Mouse (Mus musculus) midbrain, embryonic 12.5 days (tissue): Measurements from ENCODE around the gene Unkl. TPM values are rescaled to one million over a fixed set of nuclear protein-coding genes. Genes with fewer than 3 reads are reported as not detected.

Experiments used
- ATAC-seq: fragments of 200-750 bp; cut with Nextera tagmentation; 2 replicates; pipeline ENCODE4 v1.8.0; 2017; ENCODE audit warnings: low read depth, moderate TSS enrichment, moderate library complexity; ENCODE audit not compliant: low FRiP score
- H3K27ac ChIP-seq: fragments of 300-500 bp; sonication (generic); replicated peaks from 2 replicates; pipeline ENCODE4 v1.5.1; 2016; ENCODE audit warnings: mild to moderate bottlenecking
- H3K27me3 ChIP-seq: fragments of 300-500 bp; sonication (generic); 2 replicates; pipeline ENCODE4 v1.6.1; 2016; ENCODE audit warnings: mild to moderate bottlenecking
- H3K36me3 ChIP-seq: fragments of 300-500 bp; sonication (generic); 2 replicates; pipeline ENCODE4 v1.6.1; 2016
- H3K4me1 ChIP-seq: fragments of 300-500 bp; sonication (generic); 2 replicates; pipeline ENCODE4 v1.6.1; 2016
- H3K4me2 ChIP-seq: fragments of 300-500 bp; sonication (generic); replicated peaks from 2 replicates; pipeline ENCODE4 v1.6.1; 2016; ENCODE audit warnings: mild to moderate bottlenecking, moderate library complexity
- H3K4me3 ChIP-seq: fragments of 300-500 bp; sonication (generic); 2 replicates; pipeline ENCODE4 v1.5.1; 2016; ENCODE audit warnings: mild to moderate bottlenecking
- H3K9ac ChIP-seq: fragments of 300-500 bp; sonication (generic); replicated peaks from 2 replicates; pipeline ENCODE4 v1.6.1; 2016; ENCODE audit warnings: mild to moderate bottlenecking, moderate library complexity
- H3K9me3 ChIP-seq: fragments of 300-500 bp; sonication (generic); 2 replicates; pipeline ENCODE4 v1.6.1; 2016; ENCODE audit warnings: mild to moderate bottlenecking
- WGBS: fragments of 180-500 bp; shearing (Covaris S2); methylation state at CpG from one replicate; pipeline ENCODE4 v1.1.7; 2016; 5-methylcytosine and 5-hydroxymethylcytosine counted together
- polyA plus RNA-seq: library from polyadenylated mRNA; unstranded; fragments of >200 nt; fragmentation: Nextera tagmentation; extraction: Ambion mirVana; gene quantifications from 2 replicates; pipeline ENCODE4 v1.2.1, GENCODE M21; 2016

Gene Unkl
- polyA plus RNA-seq, result 10.0 and 10.9 TPM in 2 replicates

DNA sequence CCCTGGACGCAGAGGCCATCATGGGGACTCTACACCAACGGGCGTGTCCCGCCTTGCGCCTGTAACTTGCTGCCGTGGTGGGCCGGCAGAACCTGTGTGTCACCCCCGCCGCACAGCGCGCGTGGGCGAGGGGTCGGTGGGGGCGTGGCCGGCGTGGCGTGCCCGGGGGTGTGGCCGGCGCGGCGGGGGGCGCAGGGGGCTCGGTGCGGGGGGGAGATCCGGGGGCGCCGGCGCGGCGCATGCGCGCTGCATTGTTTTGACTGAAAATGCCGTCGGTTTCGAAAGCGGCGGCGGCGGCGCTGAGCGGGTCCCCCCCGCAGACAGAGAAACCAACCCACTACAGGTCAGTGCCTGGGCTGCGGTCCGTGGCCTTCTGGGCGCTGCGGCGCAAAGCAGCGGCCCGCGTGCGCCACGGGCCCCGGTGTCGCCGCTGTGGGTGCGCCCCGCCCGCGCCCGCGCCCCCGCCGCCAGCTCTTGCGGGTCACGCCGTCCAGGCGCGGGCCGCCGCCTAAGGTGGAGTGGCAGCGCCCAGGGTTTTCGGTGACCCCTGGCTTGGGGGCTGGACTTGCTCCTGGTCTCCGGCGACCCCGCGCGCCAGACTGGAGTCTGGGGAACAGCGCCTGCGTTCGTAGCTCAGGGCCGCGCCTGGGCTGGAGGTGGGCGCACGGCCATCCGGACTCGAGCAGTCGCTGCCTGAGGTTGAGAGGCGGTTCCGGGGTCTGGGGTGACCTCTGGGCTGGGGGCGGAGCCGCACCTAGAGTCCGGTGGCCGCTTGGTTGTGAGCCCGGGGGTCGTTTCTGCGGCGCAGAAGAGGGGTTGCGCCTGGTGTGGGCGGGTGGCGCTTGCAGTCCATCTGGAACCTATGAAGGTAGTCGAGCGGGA lies at the start of gene Unkl:
Gene Unkl, plus strand, starts transcription at position 248 of the 882 bp plus-strand sequence.
- Histone ChIP-seq H3K9me3 (no peaks in the 10 kb centered on the region), H3K9ac (peak within 1 kb of the TSS; percentile 90), H3K4me3 (peak within 1 kb of the TSS; percentile 99), H3K4me2 (peak within 1 kb of the TSS; percentile 90), H3K27ac (peak within 1 kb of the TSS; percentile 68), H3K4me1 (peaks cover 26% of the 10 kb centered on the region), H3K27me3 (no peaks in the 10 kb centered on the region), H3K36me3 (0 out of 2 replicates have a peak, but pooled peaks cover 16% of the 10 kb centered on the region)
- WGBS, result under 1% methylated on average over 82 of the region's 104 CpGs
- peak; percentile 57 for ATAC-seq

DNA sequence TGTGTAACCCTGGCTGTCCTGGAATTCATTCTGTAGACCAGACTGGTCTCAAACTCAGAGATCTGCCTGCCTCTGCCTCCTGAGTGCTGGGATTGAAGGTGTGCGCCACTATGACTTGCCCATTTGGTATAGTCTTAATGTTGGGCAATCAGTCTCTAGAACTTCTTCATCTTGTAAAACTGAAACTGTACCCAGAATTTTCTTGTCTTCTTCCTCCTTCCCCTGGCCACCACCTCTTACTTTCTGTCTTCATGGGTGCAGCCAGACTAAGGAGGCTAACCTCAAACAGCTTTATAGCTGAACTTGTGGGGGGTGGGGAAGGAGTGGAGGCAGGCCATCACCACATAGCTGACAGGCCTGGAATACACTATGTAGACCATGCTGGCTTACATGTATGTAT lies 49.4 kb upstream of the Unkl start:
- H3K4me2 ChIP-seq, result no peak overlapping the region
- H3K9me3 ChIP-seq, result no peaks in the 10 kb centered on the region
- WGBS, result 95% methylated on average over 1 of the region's 1 CpGs
- H3K4me1 ChIP-seq, result peaks cover 10% of the 10 kb centered on the region
- H3K9ac ChIP-seq, result no peak overlapping the region
- H3K27me3 ChIP-seq, result no peaks in the 10 kb centered on the region
- no peak overlapping the region for H3K27ac ChIP-seq
- no peak for ATAC-seq
- H3K36me3 ChIP-seq, result peaks cover 8% of the 10 kb centered on the region; the same call in 1 of the 2 replicates
- no peak overlapping the region for H3K4me3 ChIP-seq

DNA sequence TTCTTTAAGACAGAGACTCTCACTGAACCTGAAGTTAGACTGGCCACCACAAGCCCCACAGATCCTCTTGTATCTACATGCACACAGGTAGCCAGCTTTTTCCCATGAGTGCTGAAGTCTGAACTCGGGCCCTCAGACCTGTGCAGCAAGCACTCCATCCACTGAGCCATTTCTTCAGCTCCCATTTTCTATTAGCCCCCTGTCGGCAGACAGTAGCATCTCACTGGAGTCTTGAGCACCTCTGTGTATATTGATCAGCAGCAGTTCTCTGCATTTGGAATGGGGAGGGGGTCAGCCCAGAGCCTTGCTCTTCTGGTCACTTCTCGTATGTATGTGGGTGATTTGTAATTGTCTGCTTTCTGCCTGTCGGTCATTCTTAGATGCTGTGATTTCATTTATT lies 48.2 kb upstream of the Unkl start:
- Histone ChIP-seq H3K4me3 (no peak overlapping the region), H3K36me3 (peaks cover 15% of the 10 kb centered on the region; the same call in 1 of the 2 replicates), H3K4me2 (no peak overlapping the region), H3K27me3 (no peaks in the 10 kb centered on the region), H3K27ac (no peak overlapping the region), H3K9me3 (no peaks in the 10 kb centered on the region), H3K9ac (no peak overlapping the region), H3K4me1 (no peaks in the 10 kb centered on the region)
- ATAC-seq, result no peak
- WGBS, result 68% methylated on average over 4 of the region's 4 CpGs

DNA sequence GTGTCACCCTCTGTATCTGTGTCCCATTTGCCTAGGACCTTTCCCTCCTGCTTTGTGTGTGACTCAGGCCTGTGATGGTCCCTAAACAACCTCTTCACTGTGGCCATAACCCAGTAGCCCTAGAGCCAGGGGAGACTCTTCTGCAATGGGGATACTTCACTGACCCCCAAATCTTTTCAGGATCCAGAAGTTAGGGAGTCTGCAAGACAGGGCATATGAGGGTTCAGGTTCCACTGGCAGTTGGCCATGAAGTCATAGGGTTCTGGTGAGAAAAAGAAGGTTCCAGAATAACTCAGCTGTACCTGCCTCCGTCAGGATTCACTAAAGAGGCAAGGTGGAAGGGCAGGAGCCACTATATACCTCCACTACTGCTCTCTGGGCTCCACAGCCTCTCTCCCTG lies 26.0 kb upstream of the Unkl start, which contains the start of gene Ccdc154:
Gene Ccdc154, plus strand, starts transcription at position 301 of the 400 bp plus-strand sequence.
- Histone ChIP-seq H3K4me3 (no peak within 1 kb of the TSS), H3K27me3 (no peaks in the 10 kb centered on the region), H3K9ac (no peak within 1 kb of the TSS), H3K27ac (no peak within 1 kb of the TSS), H3K4me2 (no peak within 1 kb of the TSS), H3K4me1 (no peaks in the 10 kb centered on the region), H3K9me3 (no peaks in the 10 kb centered on the region), H3K36me3 (peaks cover 41% of the 10 kb centered on the region)
- ATAC-seq, result no peak
- 88% methylated on average over 1 of the region's 1 CpGs for WGBS

DNA sequence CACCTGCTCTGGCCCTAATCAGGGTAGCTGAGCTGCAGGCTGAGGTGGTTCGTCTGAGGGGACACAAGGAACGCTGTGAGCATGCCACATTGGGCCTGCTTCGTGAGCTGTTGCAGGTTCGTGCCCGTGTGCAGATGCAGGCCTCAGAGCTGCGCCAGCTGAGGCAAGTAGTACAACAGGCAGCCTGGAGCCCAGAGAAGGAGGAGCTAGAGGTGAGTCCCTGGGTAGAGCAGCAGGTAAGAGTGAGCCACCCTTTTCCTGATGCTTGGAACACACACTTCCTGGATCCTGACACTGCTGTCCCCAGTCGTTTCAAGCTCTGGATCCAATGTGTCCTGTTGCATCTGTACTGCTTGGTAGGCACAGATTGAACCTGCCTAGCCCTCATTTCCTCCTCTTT lies 24.8 kb upstream of the Unkl start:
- no peak overlapping the region for H3K4me2 ChIP-seq
- 88% methylated on average over 7 of the region's 7 CpGs for WGBS
- ATAC-seq, result no peak

DNA sequence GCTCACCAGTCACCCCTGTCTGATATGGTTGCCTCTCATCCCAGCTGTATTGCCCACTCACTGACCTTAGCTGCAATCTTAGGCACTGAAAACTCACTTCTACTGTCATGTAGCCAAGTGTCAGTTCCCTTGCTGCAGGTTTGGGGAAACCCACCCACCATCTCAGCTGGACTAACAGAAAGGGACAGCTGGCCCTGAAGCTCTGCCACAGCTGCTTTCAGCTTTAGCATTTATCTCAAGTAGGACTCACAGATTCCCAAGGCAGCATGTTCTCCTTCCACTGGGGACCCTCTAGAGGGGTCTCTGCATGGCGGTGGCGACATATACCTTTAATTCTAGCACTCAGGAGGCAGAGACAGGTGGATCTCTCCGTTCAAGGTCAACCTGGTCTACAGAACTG lies 23.4 kb upstream of the Unkl start:
- 90% methylated on average over 3 of the region's 3 CpGs for WGBS
- no peak overlapping the region for H3K4me3 ChIP-seq
- no peaks in the 10 kb centered on the region for H3K27me3 ChIP-seq
- H3K4me1 ChIP-seq, result no peaks in the 10 kb centered on the region
- no peak overlapping the region for H3K27ac ChIP-seq
- H3K9ac ChIP-seq, result no peak overlapping the region
- peaks cover 22% of the 10 kb centered on the region for H3K36me3 ChIP-seq
- no peak overlapping the region for H3K4me2 ChIP-seq
- H3K9me3 ChIP-seq, result no peaks in the 10 kb centered on the region
- ATAC-seq, result no peak

More for the DNA sequence above, 24.8 kb upstream of the Unkl start:
- H3K27me3 ChIP-seq, result no peaks in the 10 kb centered on the region
- no peaks in the 10 kb centered on the region for H3K9me3 ChIP-seq
- H3K4me3 ChIP-seq, result no peak overlapping the region
- no peaks in the 10 kb centered on the region for H3K4me1 ChIP-seq
- H3K36me3 ChIP-seq, result peaks cover 32% of the 10 kb centered on the region
- H3K9ac ChIP-seq, result no peak overlapping the region
- no peak overlapping the region for H3K27ac ChIP-seq

DNA sequence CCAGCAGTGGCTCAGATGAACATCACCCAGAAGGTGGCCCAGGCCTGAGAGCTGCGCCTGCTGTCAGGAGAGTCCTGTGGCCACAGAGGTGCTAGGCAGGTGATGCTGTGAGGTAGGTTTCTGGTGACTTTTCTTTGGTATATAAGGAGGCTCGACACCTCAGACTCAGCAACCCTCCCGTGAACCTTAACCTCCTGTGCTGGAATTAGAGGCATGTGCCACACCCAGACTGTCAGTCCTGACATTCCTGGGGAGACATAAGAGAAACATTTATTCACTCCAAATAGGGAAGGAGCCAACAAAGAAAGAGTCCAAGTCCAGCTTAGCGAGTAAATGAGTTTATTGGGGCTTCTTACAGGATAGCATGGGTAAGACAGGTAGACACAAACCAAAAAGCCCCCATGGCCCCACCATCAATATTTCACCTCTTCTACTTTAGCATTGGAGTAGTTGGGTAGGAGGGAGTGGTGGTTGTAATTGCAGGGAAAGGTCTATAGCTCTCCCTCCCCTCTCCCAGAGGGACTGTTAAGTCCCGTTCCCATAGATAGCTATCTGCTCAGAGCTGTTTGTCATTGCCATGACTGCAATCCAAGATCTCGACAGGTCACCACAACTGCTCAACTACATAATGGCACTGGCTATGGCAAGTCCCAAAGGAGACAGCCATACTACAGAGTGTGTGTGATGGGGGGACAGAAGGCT lies 22.1 kb upstream of the Unkl start:
- H3K36me3 ChIP-seq, result peaks cover 8% of the 10 kb centered on the region
- no peak overlapping the region for H3K27ac ChIP-seq
- no peaks in the 10 kb centered on the region for H3K4me1 ChIP-seq
- no peaks in the 10 kb centered on the region for H3K27me3 ChIP-seq
- 72% methylated on average over 6 of the region's 6 CpGs for WGBS
- H3K4me2 ChIP-seq, result no peak overlapping the region
- H3K4me3 ChIP-seq, result no peak overlapping the region
- ATAC-seq, result no peak
- no peak overlapping the region for H3K9ac ChIP-seq
- H3K9me3 ChIP-seq, result no peaks in the 10 kb centered on the region

DNA sequence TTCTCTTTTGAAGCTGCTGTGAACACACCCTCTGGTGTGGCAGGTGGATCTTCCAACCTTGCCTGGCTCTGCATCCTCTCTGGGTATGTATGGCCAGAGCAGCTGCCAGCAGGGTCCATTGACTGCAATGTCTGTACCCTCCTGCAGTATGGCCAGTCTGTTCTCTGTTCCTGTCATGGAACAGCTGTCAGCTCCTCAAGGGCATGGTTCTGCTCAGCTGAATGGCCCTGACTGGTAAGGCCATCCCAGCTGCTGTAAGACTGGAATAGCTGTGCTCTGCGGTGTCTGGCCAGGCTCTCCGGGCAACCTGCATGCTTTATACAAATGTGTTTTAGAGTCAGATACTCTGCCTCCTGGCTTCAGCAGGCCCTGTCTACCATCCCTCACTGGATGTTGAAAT lies 18.5 kb upstream of the Unkl start:
- H3K9me3 ChIP-seq, result no peaks in the 10 kb centered on the region
- H3K27ac ChIP-seq, result no peak overlapping the region
- no peak overlapping the region for H3K4me2 ChIP-seq
- no peaks in the 10 kb centered on the region for H3K4me1 ChIP-seq
- 86% methylated on average over 2 of the region's 2 CpGs for WGBS
- no peak overlapping the region for H3K4me3 ChIP-seq
- no peaks in the 10 kb centered on the region for H3K36me3 ChIP-seq
- H3K9ac ChIP-seq, result no peak overlapping the region
- no peaks in the 10 kb centered on the region for H3K27me3 ChIP-seq
- ATAC-seq, result no peak

DNA sequence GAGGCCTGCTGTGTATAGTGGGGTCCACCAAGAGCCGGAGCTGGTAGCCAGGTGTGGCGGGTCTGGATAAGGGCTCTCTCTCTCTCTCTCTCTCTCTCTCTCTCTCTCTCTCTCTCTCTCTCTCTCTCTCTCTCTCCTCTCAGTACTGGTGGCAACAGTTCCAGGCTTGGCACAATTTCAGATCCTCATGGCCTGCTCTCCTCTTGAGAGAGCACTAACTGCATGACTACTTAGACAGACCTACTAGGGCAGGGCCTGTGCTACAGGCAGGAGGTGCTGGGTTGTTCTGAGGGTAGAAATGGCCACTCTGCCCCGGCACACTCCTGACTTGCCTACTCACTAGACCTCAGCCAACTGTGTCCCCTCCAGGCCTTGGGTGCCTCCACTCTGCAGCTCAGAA lies 15.6 kb upstream of the Unkl start:
- no peaks in the 10 kb centered on the region for H3K36me3 ChIP-seq
- H3K27ac ChIP-seq, result no peak overlapping the region
- no peak overlapping the region for H3K4me2 ChIP-seq
- ATAC-seq, result no peak
- WGBS, result 94% methylated on average over 3 of the region's 3 CpGs
- H3K4me1 ChIP-seq, result 0 out of 2 replicates have a peak, but pooled peaks cover 3% of the 10 kb centered on the region
- no peaks in the 10 kb centered on the region for H3K9me3 ChIP-seq
- peaks cover 8% of the 10 kb centered on the region; the same call in 1 of the 2 replicates for H3K27me3 ChIP-seq
- no peak overlapping the region for H3K9ac ChIP-seq
- no peak overlapping the region for H3K4me3 ChIP-seq

DNA sequence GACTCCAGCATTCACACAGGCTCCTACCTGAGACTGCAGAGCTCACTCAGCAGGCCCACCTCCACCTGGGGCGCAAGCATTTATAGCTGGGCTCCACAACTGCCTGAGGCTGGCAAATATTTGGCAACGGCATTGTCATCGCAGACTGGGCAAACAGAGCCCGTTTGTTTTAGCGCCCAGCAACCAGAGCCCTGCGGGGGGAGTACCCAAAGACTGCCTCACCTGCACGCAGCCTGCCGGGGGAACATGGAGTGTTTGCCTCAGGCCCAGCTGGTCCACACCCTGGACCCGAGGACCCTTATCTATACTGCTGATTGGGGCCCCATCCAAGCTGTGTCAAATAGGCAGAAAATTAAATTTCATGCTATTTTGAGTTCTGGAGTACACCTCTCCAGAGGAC lies 12.8 kb upstream of the Unkl start, which contains the start of gene Gm38655:
Gene Gm38655, minus strand, starts transcription at position 61 of the 400 bp plus-strand sequence.
- Histone ChIP-seq H3K4me2 (no peak within 1 kb of the TSS), H3K4me1 (0 out of 2 replicates have a peak, but pooled peaks cover 3% of the 10 kb centered on the region), H3K36me3 (no peaks in the 10 kb centered on the region), H3K4me3 (no peak within 1 kb of the TSS), H3K9ac (no peak within 1 kb of the TSS), H3K9me3 (no peaks in the 10 kb centered on the region), H3K27me3 (peaks cover 17% of the 10 kb centered on the region; the same call in 1 of the 2 replicates), H3K27ac (no peak within 1 kb of the TSS)
- no peak for ATAC-seq
- 65% methylated on average over 9 of the region's 9 CpGs for WGBS

DNA sequence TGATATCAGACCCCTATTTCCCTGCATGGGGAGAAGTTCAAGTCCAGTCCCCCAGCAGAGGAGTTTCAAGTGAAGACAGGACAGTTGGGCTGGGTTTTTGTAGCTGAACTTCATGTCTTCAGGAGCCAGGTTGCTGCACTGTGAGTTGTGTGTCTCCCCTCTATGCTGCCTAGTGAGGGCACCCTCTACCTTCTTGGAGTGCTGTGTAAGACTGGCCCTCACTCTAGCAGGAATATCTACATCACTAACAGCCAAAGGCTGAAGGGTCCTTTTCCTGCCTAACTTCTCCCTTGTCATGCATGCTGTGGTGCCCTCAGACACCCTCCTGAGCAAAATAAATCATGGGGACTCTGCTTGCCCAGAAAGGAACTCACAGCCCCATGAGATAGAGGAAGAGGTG lies 5.0 kb upstream of the Unkl start:
- H3K9ac ChIP-seq, result peak overlapping the region; percentile 89; the same call in 1 of the 2 replicates

More for the DNA sequence above, 5.0 kb upstream of the Unkl start:
- Histone ChIP-seq H3K27ac (no peak overlapping the region), H3K27me3 (peaks cover 17% of the 10 kb centered on the region; the same call in 1 of the 2 replicates), H3K4me2 (peak overlapping the region; percentile 98), H3K4me1 (peaks cover 15% of the 10 kb centered on the region), H3K36me3 (no peaks in the 10 kb centered on the region), H3K4me3 (peak overlapping the region; percentile 94; the same call in 1 of the 2 replicates), H3K9me3 (no peaks in the 10 kb centered on the region)
- ATAC-seq, result no peak
